Mouse (Mus musculus) liver, embryonic 15.5 days (tissue): ENCODE data around the gene Fam219b. TPM values are rescaled to one million over a fixed set of nuclear protein-coding genes. Genes with fewer than 3 reads are reported as not detected.
A peak's percentile ranks its signal among the peaks of the same experiment; 100 is the strongest.

Experiments used
- ATAC-seq: fragments of 200-750 bp; cut with Nextera tagmentation; 2 replicates; pipeline ENCODE4 v1.8.0; 2017; ENCODE audit warnings: moderate number of reproducible peaks, mild to moderate bottlenecking, moderate library complexity; ENCODE audit not compliant: insufficient read depth
- H3K27ac ChIP-seq: fragments of 300-500 bp; sonication (generic); replicated peaks from 2 replicates; pipeline ENCODE4 v1.5.1; 2015; ENCODE audit warnings: mild to moderate bottlenecking, inconsistent platforms
- H3K27me3 ChIP-seq: fragments of 300-500 bp; sonication (generic); 2 replicates; pipeline ENCODE4 v1.6.1; 2015; ENCODE audit warnings: mild to moderate bottlenecking, inconsistent platforms
- H3K36me3 ChIP-seq: fragments of 300-500 bp; sonication (generic); replicated peaks from 2 replicates; pipeline ENCODE4 v1.6.1; 2015; ENCODE audit warnings: moderate library complexity, mild to moderate bottlenecking, inconsistent platforms
- H3K4me1 ChIP-seq: fragments of 300-500 bp; sonication (generic); replicated peaks from 2 replicates; pipeline ENCODE4 v1.6.1; 2015; ENCODE audit warnings: inconsistent platforms
- H3K4me2 ChIP-seq: fragments of 300-500 bp; sonication (generic); 2 replicates; pipeline ENCODE4 v1.6.1; 2015; ENCODE audit warnings: moderate library complexity, mild to moderate bottlenecking, inconsistent platforms
- H3K4me3 ChIP-seq: fragments of 300-500 bp; sonication (generic); replicated peaks from 2 replicates; pipeline ENCODE4 v1.5.1; 2015; ENCODE audit warnings: mild to moderate bottlenecking, inconsistent platforms
- H3K9ac ChIP-seq: fragments of 300-500 bp; sonication (generic); 2 replicates; pipeline ENCODE4 v1.6.1; 2015; ENCODE audit warnings: moderate library complexity, mild to moderate bottlenecking, inconsistent platforms
- H3K9me3 ChIP-seq: fragments of 300-500 bp; sonication (generic); replicated peaks from 2 replicates; pipeline ENCODE4 v1.6.1; 2016; ENCODE audit warnings: inconsistent platforms
- WGBS: fragments of 180-500 bp; shearing (Covaris S2); methylation state at CpG from one replicate; pipeline ENCODE4 v1.1.7; 2015; ENCODE audit warnings: mixed read lengths; ENCODE audit not compliant: insufficient replicate concordance; 5-methylcytosine and 5-hydroxymethylcytosine counted together
- polyA plus RNA-seq: library from polyadenylated mRNA; unstranded; fragments of >200 nt; fragmentation: Nextera tagmentation; extraction: Ambion mirVana; gene quantifications from 2 replicates; pipeline ENCODE4 v1.2.1, GENCODE M21; 2015

Fam219b gene
- polyA plus RNA-seq, 1 experiment from 2014 or later, result 6.1 TPM

- peaks cover 12% of the 10 kb centered on the region; the same call in 1 of the 2 replicates for H3K36me3 ChIP-seq
- H3K4me2 ChIP-seq, result peak within 1 kb of the TSS; percentile 77
- under 1% methylated on average over 28 of the region's 28 CpGs for WGBS
- peak within 1 kb of the TSS; percentile 62 for H3K9ac ChIP-seq
- no peaks in the 10 kb centered on the region for H3K9me3 ChIP-seq
- no peaks in the 10 kb centered on the region for H3K27me3 ChIP-seq
- ATAC-seq, result no peak; the same call in 1 of the 2 replicates
- H3K4me3 ChIP-seq, result peak within 1 kb of the TSS; percentile 68
- no peak within 1 kb of the TSS for H3K27ac ChIP-seq
- peaks cover 32% of the 10 kb centered on the region for H3K4me1 ChIP-seq
Observed at GRCm38 (mm10) chr9:57552139-57552887, 15.0 kb downstream of the Fam219b start, which contains the start of gene Mpi. Mpi (minus strand) TSS chr9:57552763.

DNA sequence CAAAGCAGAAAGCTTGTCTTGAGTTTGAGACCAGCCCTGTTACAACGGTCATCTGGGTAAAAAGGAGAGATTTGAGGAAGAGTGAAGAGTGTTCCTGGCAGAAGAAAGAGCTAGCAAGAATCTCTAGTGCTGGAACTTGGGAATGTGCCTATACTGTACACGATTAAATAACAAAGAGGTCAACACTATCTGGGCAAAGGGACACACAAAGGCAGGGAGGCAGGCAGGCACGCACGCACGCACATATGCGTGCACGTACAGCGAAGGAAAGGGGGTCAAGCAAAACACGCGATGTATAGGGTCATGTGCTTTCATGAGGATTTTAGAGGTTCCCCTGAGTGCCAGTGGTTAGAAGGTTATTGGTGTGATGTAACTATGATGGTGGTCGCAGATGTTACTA is 15.8 kb downstream of the Fam219b start:
- H3K9me3 ChIP-seq, result no peaks in the 10 kb centered on the region
- no peak overlapping the region for H3K27ac ChIP-seq
- H3K4me3 ChIP-seq, result peak overlapping the region; percentile 68; the same call in 1 of the 2 replicates
- 0 out of 2 replicates have a peak overlapping the region, but pooled peaks have one; percentile 77 for H3K4me2 ChIP-seq
- H3K27me3 ChIP-seq, result no peaks in the 10 kb centered on the region
- H3K36me3 ChIP-seq, result peaks cover 6% of the 10 kb centered on the region; the same call in 1 of the 2 replicates
- peaks cover 24% of the 10 kb centered on the region for H3K4me1 ChIP-seq
- ATAC-seq, result no peak
- H3K9ac ChIP-seq, result no peak overlapping the region
- 73% methylated on average over 11 of the region's 11 CpGs for WGBS

DNA sequence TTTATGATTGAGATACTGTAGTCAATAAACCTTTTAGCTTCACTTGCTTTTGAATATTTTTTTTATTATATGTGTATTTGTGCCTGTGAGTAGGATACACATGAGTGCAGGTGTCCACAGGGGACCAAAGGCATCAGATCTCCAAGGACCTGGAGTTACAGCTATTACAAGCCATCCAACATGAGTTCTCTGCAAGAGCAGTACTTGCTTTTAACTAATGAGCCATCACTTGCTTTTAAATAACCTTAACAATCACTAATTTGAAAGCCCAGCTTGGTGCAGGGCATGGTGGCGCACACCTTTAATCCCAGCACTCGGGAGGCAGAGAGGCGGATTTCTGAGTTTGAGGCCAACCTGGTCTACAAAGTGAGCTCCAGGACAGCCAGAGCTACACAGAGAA is 17.4 kb downstream of the Fam219b start:
- no peak overlapping the region for H3K27ac ChIP-seq
- no peaks in the 10 kb centered on the region for H3K9me3 ChIP-seq
- H3K4me2 ChIP-seq, result no peak overlapping the region
- ATAC-seq, result no peak
- peaks cover 22% of the 10 kb centered on the region for H3K4me1 ChIP-seq
- no peak overlapping the region for H3K4me3 ChIP-seq
- no peaks in the 10 kb centered on the region for H3K36me3 ChIP-seq
- 62% methylated on average over 3 of the region's 3 CpGs for WGBS
- H3K9ac ChIP-seq, result no peak overlapping the region
- H3K27me3 ChIP-seq, result peaks cover 8% of the 10 kb centered on the region

GRCm38 (mm10) chr9:57557215-57557614 is 19.9 kb downstream of the Fam219b start:
- Histone ChIP-seq H3K27me3 (peaks cover 8% of the 10 kb centered on the region), H3K4me1 (peaks cover 27% of the 10 kb centered on the region), H3K9ac (no peak overlapping the region), H3K9me3 (no peaks in the 10 kb centered on the region), H3K4me3 (no peak overlapping the region), H3K36me3 (no peaks in the 10 kb centered on the region), H3K4me2 (no peak overlapping the region), H3K27ac (no peak overlapping the region)
- ATAC-seq, result no peak
- WGBS, result 60% methylated on average over 3 of the region's 3 CpGs

GRCm38 (mm10) chr9:57558625-57559024 is 21.3 kb downstream of the Fam219b start:
- ATAC-seq, result no peak
- Histone ChIP-seq H3K9me3 (no peaks in the 10 kb centered on the region), H3K4me2 (no peak overlapping the region), H3K27ac (no peak overlapping the region), H3K9ac (no peak overlapping the region), H3K36me3 (no peaks in the 10 kb centered on the region), H3K4me3 (no peak overlapping the region), H3K4me1 (peaks cover 30% of the 10 kb centered on the region), H3K27me3 (peaks cover 8% of the 10 kb centered on the region)
- 59% methylated on average over 4 of the region's 4 CpGs for WGBS

DNA sequence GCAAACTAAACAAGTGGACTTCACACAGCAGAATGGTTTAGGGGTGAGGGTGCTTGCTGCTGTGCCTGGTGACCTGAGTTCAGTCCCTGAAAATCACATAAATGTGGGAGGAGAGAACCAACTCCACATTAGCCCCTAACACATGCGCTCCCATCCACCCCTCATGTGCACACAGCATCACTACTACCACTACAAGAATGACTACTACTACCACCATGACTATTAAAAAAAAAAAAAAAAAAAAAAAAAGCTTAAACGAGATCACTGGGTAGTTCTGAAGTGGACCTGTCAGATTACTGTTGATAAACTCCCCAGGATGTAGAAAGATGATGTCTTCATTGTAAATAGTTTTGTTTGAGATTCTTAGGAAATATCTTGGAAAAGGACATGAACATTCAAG is 22.2 kb downstream of the Fam219b start:
- Histone ChIP-seq H3K4me1 (peaks cover 32% of the 10 kb centered on the region), H3K36me3 (no peaks in the 10 kb centered on the region), H3K27ac (no peak overlapping the region), H3K9ac (no peak overlapping the region), H3K9me3 (no peaks in the 10 kb centered on the region), H3K4me3 (no peak overlapping the region), H3K27me3 (peaks cover 8% of the 10 kb centered on the region), H3K4me2 (no peak overlapping the region)
- 52% methylated on average over 2 of the region's 2 CpGs for WGBS
- ATAC-seq, result no peak

DNA sequence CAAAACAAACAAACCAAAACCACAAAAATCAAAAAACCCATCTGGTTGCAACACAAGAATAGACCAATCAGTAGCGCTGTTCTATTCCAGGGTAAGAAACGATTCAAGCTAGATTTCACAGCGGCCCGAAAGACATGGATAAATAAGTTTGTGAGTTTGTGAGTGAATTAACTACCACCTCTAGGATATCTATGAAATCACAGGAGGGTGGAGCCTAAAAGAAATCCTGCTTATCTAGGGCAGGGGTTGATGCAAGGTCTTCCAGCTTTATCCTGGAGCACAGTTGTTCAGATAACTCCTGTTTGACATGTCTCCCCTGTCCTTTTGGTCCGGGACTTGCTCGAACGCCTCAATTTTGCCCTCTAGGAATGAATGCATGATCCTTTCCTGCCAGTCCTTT is 22.9 kb downstream of the Fam219b start:
- Histone ChIP-seq H3K27me3 (peaks cover 8% of the 10 kb centered on the region), H3K27ac (no peak overlapping the region), H3K9me3 (no peaks in the 10 kb centered on the region), H3K9ac (peak overlapping the region; percentile 69), H3K4me2 (peak overlapping the region; percentile 81), H3K4me3 (peak overlapping the region; percentile 74), H3K36me3 (no peaks in the 10 kb centered on the region), H3K4me1 (peaks cover 36% of the 10 kb centered on the region)
- ATAC-seq, result no peak
- WGBS, result 24% methylated on average over 7 of the region's 7 CpGs

DNA sequence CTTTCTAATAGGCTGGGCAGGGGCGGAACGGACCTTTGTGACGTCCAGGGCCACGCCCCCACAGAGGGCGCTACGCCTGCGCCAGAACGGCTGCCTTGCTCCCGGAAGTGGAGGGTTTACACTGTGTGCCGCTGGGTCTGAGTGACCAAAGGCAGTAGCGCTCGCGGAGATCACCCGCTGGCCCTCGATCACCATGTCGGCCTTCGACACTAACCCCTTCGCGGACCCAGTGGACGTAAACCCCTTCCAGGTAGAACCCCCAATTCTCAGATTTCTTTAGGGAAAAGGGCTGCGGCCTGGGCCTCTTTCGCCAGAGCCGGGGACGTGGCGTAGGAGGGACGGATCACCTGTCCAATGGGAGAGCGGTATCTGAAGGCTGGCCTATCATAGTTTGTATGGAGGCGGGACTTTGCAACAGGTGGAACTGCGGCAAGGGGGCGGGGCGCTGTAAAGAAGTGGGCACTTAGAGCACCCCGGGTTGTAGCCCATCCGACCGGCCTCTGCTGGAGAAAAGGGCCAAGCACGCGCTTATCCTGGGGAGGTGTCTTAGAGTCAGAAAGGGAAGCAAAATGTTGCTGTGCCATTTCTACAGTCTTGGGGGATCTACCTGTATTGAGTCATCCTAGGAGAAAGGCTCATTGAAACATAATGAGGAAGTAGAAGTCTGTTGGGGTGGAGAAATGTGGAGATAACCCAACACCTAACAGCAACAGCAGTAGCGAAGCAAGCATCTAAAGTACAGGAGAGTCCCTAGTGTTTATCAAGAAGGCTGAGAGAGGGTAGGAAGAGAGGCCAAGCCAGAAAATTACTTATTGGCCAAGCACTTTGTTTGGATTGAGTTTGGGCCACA is 23.8 kb downstream of the Fam219b start, which contains the start of gene Scamp2:
Gene Scamp2 (plus strand): TSS at position 83 of the 850 bp plus-strand sequence.
- peaks cover 43% of the 10 kb centered on the region for H3K4me1 ChIP-seq
- WGBS, result under 1% methylated on average over 37 of the region's 37 CpGs
- no peaks in the 10 kb centered on the region for H3K9me3 ChIP-seq
- peak within 1 kb of the TSS; percentile 74 for H3K4me3 ChIP-seq
- no peaks in the 10 kb centered on the region for H3K36me3 ChIP-seq
- peak within 1 kb of the TSS; percentile 81 for H3K4me2 ChIP-seq
- H3K27me3 ChIP-seq, result peaks cover 8% of the 10 kb centered on the region
- peak; percentile 99 for ATAC-seq
- H3K27ac ChIP-seq, result peak within 1 kb of the TSS; percentile 75
- peak within 1 kb of the TSS; percentile 69 for H3K9ac ChIP-seq

DNA sequence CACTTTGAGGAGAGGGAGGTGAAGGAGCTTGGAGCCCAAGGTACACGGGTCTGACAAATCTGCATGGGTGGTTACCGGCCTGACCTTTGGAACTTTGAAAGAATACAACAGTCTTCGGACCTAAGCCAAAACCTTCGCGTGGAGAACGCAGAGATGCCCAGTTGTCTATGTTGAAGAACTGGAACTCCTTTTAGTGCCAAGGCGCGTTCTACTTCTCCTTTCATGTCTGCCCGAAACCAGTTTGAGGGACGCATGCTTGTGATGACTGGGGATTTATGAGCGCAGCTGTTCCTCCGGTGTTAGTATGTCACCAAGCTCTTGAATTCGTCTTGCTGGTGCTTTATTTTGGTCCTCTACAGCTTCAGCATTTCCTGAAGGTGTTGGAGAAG is 24.4 kb downstream of the Fam219b start:
- WGBS, result 50% methylated on average over 13 of the region's 13 CpGs
- Histone ChIP-seq H3K4me3 (peak overlapping the region; percentile 74), H3K9me3 (no peaks in the 10 kb centered on the region), H3K27me3 (peaks cover 8% of the 10 kb centered on the region), H3K9ac (peak overlapping the region; percentile 69; the same call in 1 of the 2 replicates), H3K27ac (peak overlapping the region; percentile 75), H3K4me1 (peaks cover 43% of the 10 kb centered on the region), H3K4me2 (peak overlapping the region; percentile 81), H3K36me3 (no peaks in the 10 kb centered on the region)
- no peak for ATAC-seq

- Histone ChIP-seq H3K36me3 (peaks cover 2% of the 10 kb centered on the region; the same call in 1 of the 2 replicates), H3K9me3 (no peaks in the 10 kb centered on the region), H3K27me3 (peaks cover 8% of the 10 kb centered on the region), H3K9ac (no peak overlapping the region), H3K4me1 (peaks cover 47% of the 10 kb centered on the region), H3K4me3 (no peak overlapping the region), H3K4me2 (peak overlapping the region; percentile 81; the same call in 1 of the 2 replicates), H3K27ac (0 out of 2 replicates have a peak overlapping the region, but pooled peaks have one; percentile 34)
- no peak for ATAC-seq
- 46% methylated on average over 4 of the region's 4 CpGs for WGBS
Observed at GRCm38 (mm10) chr9:57562896-57563372, 25.6 kb downstream of the Fam219b start.

DNA sequence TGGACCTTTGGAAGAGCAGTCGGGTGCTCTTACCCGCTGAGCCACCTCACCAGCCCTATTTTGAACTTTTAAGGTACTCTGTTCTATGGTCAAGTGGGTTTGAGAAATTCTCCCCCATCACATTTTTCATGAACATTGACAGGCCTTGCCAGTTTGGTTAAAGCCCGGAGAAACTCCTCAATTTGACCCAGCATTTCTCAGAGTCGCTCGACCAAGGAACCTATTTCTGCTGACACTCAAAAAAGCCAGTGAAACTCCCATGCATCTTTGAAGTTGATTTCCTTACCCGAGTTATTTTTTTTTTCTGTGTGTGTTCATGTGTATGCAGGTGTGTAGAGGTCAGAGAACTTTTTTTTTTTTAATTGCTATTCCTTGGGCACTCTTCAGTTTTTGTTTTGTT is 27.3 kb downstream of the Fam219b start:
- Histone ChIP-seq H3K4me3 (no peak overlapping the region), H3K4me2 (no peak overlapping the region), H3K36me3 (peaks cover 17% of the 10 kb centered on the region), H3K9me3 (no peaks in the 10 kb centered on the region), H3K9ac (no peak overlapping the region), H3K27ac (no peak overlapping the region), H3K27me3 (no peaks in the 10 kb centered on the region), H3K4me1 (peaks cover 47% of the 10 kb centered on the region)
- WGBS, result 72% methylated on average over 6 of the region's 6 CpGs
- ATAC-seq, result no peak
